Comparison of ENCODE assay signal across 9 mouse cellular contexts in genomic region chr9:123123571-123124412, GRCm38 (mm10). TPM values are rescaled to one million over a fixed set of nuclear protein-coding genes. Genes with fewer than 3 reads are reported as not detected.
DNase-seq lines count a peak whose midpoint lies in the region; ATAC-seq and TF ChIP-seq lines count a peak whose summit lies in the region.
"Had no signal": no experiment of that assay in that cellular context is flagged by ENCODE, and none has a peak within 500 bp of the region (broad histone marks: within the 10 kb centered on the region; RNA-seq: fewer than 3 reads in every experiment).

No protein-coding gene starts in this region.

- peak; percentile 66 for TF ChIP-seq CTCF in heart, postnatal 0 days (IDR thresholded peaks at IDR 0.05; ENCODE audit: low read depth)

- no peak overlapping the region for H3K4me2 ChIP-seq in heart, postnatal 0 days (ENCODE audit: low read depth, low read length)

- peak; percentile 28 for DNase-seq in embryo, embryonic 10 days (ENCODE audit: low spot score)
- no peak for DNase-seq in embryo, embryonic 9.5 days (ENCODE audit: extremely low spot score)
- DNase-seq in thymus, postnatal 4 days, result peak; percentile 15
- DNase-seq in thymus, postnatal 25 days, result no peak
- no peak for DNase-seq in heart, postnatal 0 days (ENCODE audit: low spot score)
- DNase-seq in lung, postnatal 14 days, result peak; percentile 25
- no peak for DNase-seq in ovary, postnatal 36 days (ENCODE audit: low spot score)
- no peak for DNase-seq in layer of hippocampus, postnatal 36 days

- no peak overlapping the region for H3K9ac ChIP-seq in heart, postnatal 0 days (replicated peaks; ENCODE audit: low read depth, low read length)

- no peaks in the 10 kb centered on the region for H3K4me1 ChIP-seq in heart, postnatal 0 days (ENCODE audit: control insufficient read depth, insufficient read depth)

- no peak overlapping the region for H3K4me3 ChIP-seq in heart, postnatal 0 days (ENCODE audit: low read depth, low read length)

- TF ChIP-seq EP300 in heart, postnatal 0 days (IDR thresholded peaks at IDR 0.05; ENCODE audit: low read depth), result no peak

- H3K36me3 ChIP-seq in heart, postnatal 0 days (replicated peaks; ENCODE audit: control insufficient read depth, insufficient read depth, low read length), result peaks cover 67% of the 10 kb centered on the region

- no peak for ATAC-seq in heart, postnatal 0 days (ENCODE audit: insufficient read depth, low read depth)

- H3K27me3 ChIP-seq in heart, postnatal 0 days (ENCODE audit: control insufficient read depth, insufficient read depth, low read length), result no peaks in the 10 kb centered on the region

- no peak overlapping the region for H3K27ac ChIP-seq in heart, postnatal 0 days (ENCODE audit: low read depth)

- H3K9me3 ChIP-seq in heart, postnatal 0 days (replicated peaks; ENCODE audit: control insufficient read depth, low read length), result no peaks in the 10 kb centered on the region

- 88% methylated on average over 6 of the region's 6 CpGs for WGBS in heart, postnatal 0 days

RNA-seq across cellular contexts. Expression of gene Exosc7, which starts 10.8 kb away (rescaled TPM):
- total RNA-seq in heart, postnatal 0 days (2014; rRNA removed; ENCODE audit: low replicate concordance), result 20.2 and 29.5 TPM in 2 replicates
- 45.6 and 49.7 TPM in 2 replicates for polyA plus RNA-seq in heart, postnatal 0 days (2015; fragmentation: Nextera tagmentation; extraction: Ambion mirVana)
- total RNA-seq in layer of hippocampus, postnatal 36 days (2021), result 10 to 100 TPM; 41.1 to 44.5 TPM

RNA-seq across cellular contexts. Expression of gene Zdhhc3, which starts 10.8 kb away (rescaled TPM):
- 51.7 and 73.5 TPM in 2 replicates for total RNA-seq in heart, postnatal 0 days (2014; rRNA removed; ENCODE audit: low replicate concordance)
- 33.4 and 35.7 TPM in 2 replicates for polyA plus RNA-seq in heart, postnatal 0 days (2015; fragmentation: Nextera tagmentation; extraction: Ambion mirVana)
- total RNA-seq in layer of hippocampus, postnatal 36 days (2021), result 10 to 100 TPM; 62.1 to 63.0 TPM

RNA-seq across cellular contexts. Expression of gene Clec3b, which starts 27.0 kb away (rescaled TPM):
- total RNA-seq in heart, postnatal 0 days (2014; rRNA removed; ENCODE audit: low replicate concordance), result 8.5 and 26.8 TPM in 2 replicates
- 5.5 and 5.7 TPM in 2 replicates for polyA plus RNA-seq in heart, postnatal 0 days (2015; fragmentation: Nextera tagmentation; extraction: Ambion mirVana)
- 1 to 10 TPM; 3.2 to 4.9 TPM for total RNA-seq in layer of hippocampus, postnatal 36 days (2021)
- total RNA-seq: hematopoietic stem cell, adult 5-6 weeks had no signal

Comparison
In these comparisons a context has a peak if more than half of its experiments do, and no peak if none do; other contexts are left out.
1. DNase-seq: peak in embryo, embryonic 10 days (single experiment), thymus, postnatal 4 days (single experiment) and lung, postnatal 14 days (single experiment); none in embryo, embryonic 9.5 days (single experiment), thymus, postnatal 25 days (single experiment), heart, postnatal 0 days (single experiment), ovary, postnatal 36 days (single experiment) and layer of hippocampus, postnatal 36 days (0 of 2).